Mouse (Mus musculus) brain, embryonic 14.5 days (tissue): ENCODE measurements around the gene Dld.

Source experiments
- CTCF ChIP-seq: fragments of 200-500 bp; IDR thresholded peaks from 2 replicates; pipeline ENCODE4 v1.5.1; 2012; ENCODE audit warnings: inconsistent platforms, mild to moderate bottlenecking, moderate library complexity, borderline replicate concordance; ENCODE audit not compliant: insufficient read depth, insufficient read length; ENCODE audit errors: extremely low read depth
- POLR2A ChIP-seq: fragments of 200-500 bp; IDR thresholded peaks from 2 replicates; pipeline ENCODE4 v1.6.1; 2012; ENCODE audit warnings: mild to moderate bottlenecking, inconsistent platforms, borderline replicate concordance; ENCODE audit not compliant: poor library complexity, insufficient read depth, insufficient read length, severe bottlenecking; ENCODE audit errors: extremely low read depth

DNA sequence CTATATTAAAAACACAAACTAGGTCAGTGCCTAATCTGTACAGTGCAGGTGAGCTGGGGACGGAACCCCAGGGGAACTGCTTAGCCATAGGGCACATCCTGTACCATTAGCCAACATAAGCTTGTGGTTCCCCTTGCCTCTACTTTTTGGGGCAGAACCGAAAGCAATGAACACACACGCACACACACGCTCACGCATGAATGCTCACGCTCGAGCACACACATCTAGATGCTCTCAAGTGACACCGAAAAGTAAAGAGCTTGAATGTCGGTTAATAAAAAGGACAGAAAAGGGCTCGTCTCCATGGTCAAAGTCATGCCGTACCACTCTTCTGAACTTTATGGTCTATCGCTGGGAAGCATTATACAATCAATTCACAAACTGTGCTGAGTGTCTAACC is 40.4 kb upstream of the Dld start:
- TF ChIP-seq CTCF (no peak), POLR2A (no peak)
